Mouse (Mus musculus) c-Kit-negative CD71-positive TER-119-positive erythroid progenitor cells, embryonic 14.5 days (primary cell): ENCODE data around the gene Gm10153.
"Not testable (repeated sequence)": the region's sequence is repeated elsewhere in the genome, so short reads cannot be mapped to it uniquely, and the experiment has no call there.

Experiments
- DNase-seq: peaks from one replicate; pipeline ENCODE4 v3.0.0-alpha.2; 2013; ENCODE audit warnings: low read depth, low spot score

Gene Gm10153

GRCm38 (mm10) chr7:142144507-142144906 lies 45.7 kb downstream of the Gm10153 start, which contains the start of gene Gm45337:
TSS of gene Gm45337 (minus strand) at chr7:142144607.
- DNase-seq: no peak

GRCm38 (mm10) chr7:142143506-142144010 lies 46.6 kb downstream of the Gm10153 start:
- DNase-seq: not testable (repeated sequence)

GRCm38 (mm10) chr7:142140696-142141095 lies 49.5 kb downstream of the Gm10153 start:
- DNase-seq: no peak
